Mouse (Mus musculus): ENCODE measurements around the gene Zfp871. TPM values are rescaled to one million over a fixed set of nuclear protein-coding genes. Genes with fewer than 3 reads are reported as not detected.
A peak's percentile ranks its signal among the peaks of the same experiment; 100 is the strongest.

The Zfp871 gene
- polyA plus RNA-seq, 1 experiment, result 68.0 TPM

DNA sequence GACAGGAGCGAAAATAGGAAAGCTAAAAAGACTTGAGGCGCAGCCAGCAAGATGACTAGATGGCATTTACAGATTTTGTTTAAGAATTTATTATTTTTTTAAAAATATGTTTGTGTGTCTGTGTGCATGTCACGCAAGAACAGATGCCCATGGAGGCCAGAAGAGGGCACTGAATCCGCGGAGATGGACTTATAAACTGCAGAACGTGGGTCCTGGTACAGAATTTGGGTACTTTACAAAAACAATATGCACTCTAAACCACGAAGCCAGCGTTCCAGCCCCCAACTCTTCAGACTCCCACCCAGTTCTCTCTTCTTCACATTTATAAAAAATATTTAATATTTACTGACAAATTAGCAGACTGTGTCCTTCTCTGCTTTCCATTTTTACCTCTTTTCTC, 1.2 kb upstream of the Zfp871 start:
- WGBS, result 76% methylated on average over 8 of the region's 8 CpGs
- H3K27ac ChIP-seq (ENCODE audit: insufficient read depth, low read depth, low read length), result no peak overlapping the region
- no peak overlapping the region for H3K4me3 ChIP-seq (ENCODE audit: insufficient read depth, low read depth, low read length)
- TF ChIP-seq POLR2A (IDR thresholded peaks at IDR 0.05; ENCODE audit: insufficient read depth, low read depth, low read length) (no peak), CTCF (IDR thresholded peaks at IDR 0.05; ENCODE audit: insufficient read depth, low read depth, low read length) (no peak)
- H3K4me1 ChIP-seq (ENCODE audit: control insufficient read depth, insufficient read depth, low read length), result 0 out of 2 replicates have a peak, but pooled peaks cover 3% of the 10 kb centered on the region

DNA sequence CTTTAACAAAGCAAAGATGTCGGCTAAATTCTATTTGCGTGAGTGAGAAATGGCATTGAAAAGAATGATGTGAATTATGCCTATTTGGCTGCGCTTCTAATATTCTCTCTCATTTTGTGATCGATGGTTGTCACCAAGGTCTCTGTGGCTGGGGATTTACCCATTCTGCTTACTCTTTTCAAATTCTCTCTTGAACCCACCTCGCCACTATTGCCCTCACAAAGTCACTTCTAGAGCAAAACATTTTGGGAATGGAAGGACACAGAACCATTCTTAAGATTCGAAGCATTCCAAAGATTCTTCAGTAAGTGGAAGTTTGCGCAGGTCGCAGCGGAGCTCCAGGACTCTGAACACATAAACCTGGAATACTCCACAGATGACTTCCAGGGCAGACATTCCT, 489 bp upstream of the Zfp871 start:
- Histone ChIP-seq H3K27ac (ENCODE audit: insufficient read depth, low read depth, low read length) (no peak overlapping the region), H3K4me3 (ENCODE audit: insufficient read depth, low read depth, low read length) (no peak overlapping the region), H3K4me1 (ENCODE audit: control insufficient read depth, insufficient read depth, low read length) (0 out of 2 replicates have a peak, but pooled peaks cover 3% of the 10 kb centered on the region)
- TF ChIP-seq CTCF (IDR thresholded peaks at IDR 0.05; ENCODE audit: insufficient read depth, low read depth, low read length), result no peak
- WGBS, result 7% methylated on average over 9 of the region's 9 CpGs

DNA sequence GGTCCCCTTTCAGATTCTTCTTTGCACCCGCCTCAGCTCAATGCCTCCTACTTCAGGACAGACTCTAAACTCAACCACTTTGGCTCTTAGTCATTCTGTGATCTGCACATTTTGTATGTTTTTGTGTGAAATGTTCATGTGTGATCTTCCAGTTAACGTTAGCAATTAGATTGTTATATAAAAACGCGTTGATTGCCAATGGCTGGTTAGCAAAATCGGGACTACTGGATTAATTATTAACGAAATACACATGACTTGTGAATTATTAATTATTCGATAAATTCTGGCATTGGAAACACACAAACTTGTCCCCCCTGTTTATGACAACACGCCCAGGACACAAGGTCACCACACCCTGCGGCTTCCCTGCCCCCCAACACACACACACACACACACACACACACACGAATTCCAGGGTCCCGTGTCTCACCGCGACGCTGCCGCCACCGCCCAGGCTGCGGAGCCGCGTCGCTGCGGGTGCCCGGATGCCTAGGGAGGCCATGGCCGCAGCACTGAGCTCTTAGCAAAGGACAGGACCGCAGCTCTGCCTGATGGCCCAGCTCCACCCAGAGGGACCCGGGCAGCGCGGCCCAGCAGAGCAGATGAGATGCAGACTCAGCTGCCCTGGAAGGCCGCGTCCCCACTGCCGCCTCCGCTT, 522 bp downstream of the Zfp871 start:
- WGBS, result 1% methylated on average over 31 of the region's 31 CpGs
- Histone ChIP-seq H3K4me1 (ENCODE audit: control insufficient read depth, insufficient read depth, low read length) (0 out of 2 replicates have a peak, but pooled peaks cover 3% of the 10 kb centered on the region), H3K27ac (ENCODE audit: insufficient read depth, low read depth, low read length) (peak overlapping the region; percentile 83), H3K4me3 (ENCODE audit: insufficient read depth, low read depth, low read length) (peak overlapping the region; percentile 78)
- TF ChIP-seq CTCF (IDR thresholded peaks at IDR 0.05; ENCODE audit: insufficient read depth, low read depth, low read length) (no peak), POLR2A (IDR thresholded peaks at IDR 0.05; ENCODE audit: insufficient read depth, low read depth, low read length) (no peak)

DNA sequence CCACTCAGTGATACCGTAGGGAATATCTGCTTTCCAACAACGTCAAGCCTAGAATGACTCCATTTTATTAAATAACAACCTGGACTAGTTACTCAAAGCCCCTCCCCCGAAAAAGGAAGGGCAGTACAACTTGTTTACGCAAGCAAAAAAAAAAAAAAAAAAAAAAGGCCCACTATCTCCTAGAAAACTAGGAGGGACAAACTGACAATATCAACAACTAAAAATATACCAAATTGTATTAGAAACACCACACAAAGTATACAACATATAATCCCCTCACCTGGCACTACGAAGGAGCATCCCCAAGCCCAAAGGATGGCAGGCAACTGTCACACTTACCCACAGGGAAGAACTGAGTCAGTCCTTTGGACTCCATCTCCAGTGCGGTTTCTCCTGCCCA, 1.1 kb downstream of the Zfp871 start:
- 30% methylated on average over 6 of the region's 6 CpGs for WGBS
- TF ChIP-seq CTCF (IDR thresholded peaks at IDR 0.05; ENCODE audit: insufficient read depth, low read depth, low read length) (no peak), POLR2A (IDR thresholded peaks at IDR 0.05; ENCODE audit: insufficient read depth, low read depth, low read length) (no peak)
- Histone ChIP-seq H3K4me1 (ENCODE audit: control insufficient read depth, insufficient read depth, low read length) (0 out of 2 replicates have a peak, but pooled peaks cover 3% of the 10 kb centered on the region), H3K27ac (ENCODE audit: insufficient read depth, low read depth, low read length) (no peak overlapping the region), H3K4me3 (ENCODE audit: insufficient read depth, low read depth, low read length) (peak overlapping the region; percentile 78)

DNA sequence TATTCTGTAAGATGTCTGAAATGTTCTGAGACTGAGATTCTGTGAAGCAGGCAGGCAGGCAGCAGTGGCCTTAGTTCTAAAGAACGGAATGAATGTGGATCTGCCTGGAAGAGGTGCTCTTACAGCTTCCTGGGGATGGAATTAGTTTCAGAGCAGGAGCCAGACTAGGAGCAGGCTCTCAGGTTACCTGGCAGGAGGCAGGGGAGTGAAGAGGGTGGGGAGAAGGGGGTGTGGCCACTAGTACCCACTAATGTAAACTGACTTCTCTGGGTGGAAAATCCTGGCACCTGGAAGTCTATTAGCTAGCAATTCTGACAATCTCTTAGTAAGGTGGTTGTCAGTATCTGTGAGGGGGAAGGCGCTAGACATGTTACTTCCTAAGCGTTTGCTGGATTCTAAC, 2.4 kb downstream of the Zfp871 start:
- 0 out of 2 replicates have a peak, but pooled peaks cover 3% of the 10 kb centered on the region for H3K4me1 ChIP-seq (ENCODE audit: control insufficient read depth, insufficient read depth, low read length)
- WGBS, result 63% methylated on average over 3 of the region's 3 CpGs
- H3K27ac ChIP-seq (ENCODE audit: insufficient read depth, low read depth, low read length), result no peak overlapping the region
- H3K4me3 ChIP-seq (ENCODE audit: insufficient read depth, low read depth, low read length), result no peak overlapping the region
- TF ChIP-seq POLR2A (IDR thresholded peaks at IDR 0.05; ENCODE audit: insufficient read depth, low read depth, low read length) (no peak), CTCF (IDR thresholded peaks at IDR 0.05; ENCODE audit: insufficient read depth, low read depth, low read length) (no peak)

DNA sequence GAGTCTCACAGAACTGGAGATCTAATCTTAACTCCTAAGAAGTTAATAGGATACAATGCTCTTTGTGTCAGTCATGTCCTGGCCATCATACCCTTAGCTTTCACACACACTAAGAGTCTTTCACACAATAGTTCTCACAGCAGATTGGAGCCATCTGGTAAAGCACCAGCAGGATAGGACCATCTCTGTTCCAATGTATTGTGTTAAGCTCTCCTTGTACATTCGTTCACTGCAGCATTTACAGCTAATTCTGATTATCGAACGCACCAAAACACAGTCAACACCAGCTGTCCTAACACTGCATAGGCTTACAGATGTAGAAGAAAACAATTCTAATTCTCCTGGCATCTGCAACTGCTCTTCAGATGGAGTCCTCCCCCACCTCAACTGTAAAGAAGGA, 10.5 kb downstream of the Zfp871 start:
- no peak for TF ChIP-seq CTCF (IDR thresholded peaks at IDR 0.05; ENCODE audit: insufficient read depth, low read depth, low read length)
- no peak for TF ChIP-seq POLR2A (IDR thresholded peaks at IDR 0.05; ENCODE audit: insufficient read depth, low read depth, low read length)
- 83% methylated on average over 3 of the region's 3 CpGs for WGBS
- H3K4me1 ChIP-seq (ENCODE audit: control insufficient read depth, insufficient read depth, low read length), result no peaks in the 10 kb centered on the region
- H3K4me3 ChIP-seq (ENCODE audit: insufficient read depth, low read depth, low read length), result no peak overlapping the region
- H3K27ac ChIP-seq (ENCODE audit: insufficient read depth, low read depth, low read length), result no peak overlapping the region

DNA sequence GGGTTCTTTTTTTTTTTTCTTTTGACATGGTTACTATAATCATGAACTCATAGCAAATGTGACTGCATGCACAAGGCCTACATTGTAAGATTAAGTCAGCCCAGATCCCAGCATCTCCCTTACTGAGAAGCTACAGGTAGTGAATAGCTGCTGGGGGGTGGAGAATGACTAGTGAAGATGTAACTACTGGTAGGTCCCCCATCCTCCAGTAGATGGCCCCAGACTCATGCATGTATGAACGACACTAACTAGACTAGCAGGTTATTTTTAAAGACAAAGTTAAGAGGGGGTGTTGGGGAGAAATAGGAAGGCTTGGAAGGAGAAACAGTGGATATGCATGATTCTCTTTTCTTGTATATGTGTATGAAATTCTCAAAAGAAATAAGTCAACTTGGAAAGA, 16.9 kb downstream of the Zfp871 start:
- Histone ChIP-seq H3K4me3 (ENCODE audit: insufficient read depth, low read depth, low read length) (no peak overlapping the region), H3K27ac (ENCODE audit: insufficient read depth, low read depth, low read length) (no peak overlapping the region), H3K4me1 (ENCODE audit: control insufficient read depth, insufficient read depth, low read length) (no peaks in the 10 kb centered on the region)
- TF ChIP-seq POLR2A (IDR thresholded peaks at IDR 0.05; ENCODE audit: insufficient read depth, low read depth, low read length) (no peak), CTCF (IDR thresholded peaks at IDR 0.05; ENCODE audit: insufficient read depth, low read depth, low read length) (no peak)
- 26% methylated on average over 1 of the region's 1 CpGs for WGBS

DNA sequence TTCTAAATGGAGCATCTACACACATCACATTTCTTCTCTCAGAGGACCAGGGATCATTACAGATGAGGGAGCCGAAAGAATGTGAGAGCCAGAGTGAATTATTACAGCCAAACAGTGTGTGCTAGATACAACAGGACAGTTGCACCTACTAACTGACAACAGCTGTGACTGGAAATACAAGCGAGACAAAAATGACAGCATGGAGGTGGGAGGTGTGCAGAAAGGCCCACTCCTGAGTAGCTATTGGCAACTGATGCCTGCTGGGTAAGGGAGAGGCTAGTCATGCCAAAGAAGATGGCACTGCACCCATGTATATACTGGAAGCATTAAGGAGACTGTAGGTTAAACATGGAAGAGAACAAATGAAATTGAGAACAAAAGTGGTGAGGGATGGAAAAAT, 21.7 kb downstream of the Zfp871 start:
- Histone ChIP-seq H3K4me3 (ENCODE audit: insufficient read depth, low read depth, low read length) (no peak overlapping the region), H3K4me1 (ENCODE audit: control insufficient read depth, insufficient read depth, low read length) (no peaks in the 10 kb centered on the region), H3K27ac (ENCODE audit: insufficient read depth, low read depth, low read length) (no peak overlapping the region)
- 93% methylated on average over 2 of the region's 2 CpGs for WGBS
- TF ChIP-seq CTCF (IDR thresholded peaks at IDR 0.05; ENCODE audit: insufficient read depth, low read depth, low read length), result no peak
- no peak for TF ChIP-seq POLR2A (IDR thresholded peaks at IDR 0.05; ENCODE audit: insufficient read depth, low read depth, low read length)

DNA sequence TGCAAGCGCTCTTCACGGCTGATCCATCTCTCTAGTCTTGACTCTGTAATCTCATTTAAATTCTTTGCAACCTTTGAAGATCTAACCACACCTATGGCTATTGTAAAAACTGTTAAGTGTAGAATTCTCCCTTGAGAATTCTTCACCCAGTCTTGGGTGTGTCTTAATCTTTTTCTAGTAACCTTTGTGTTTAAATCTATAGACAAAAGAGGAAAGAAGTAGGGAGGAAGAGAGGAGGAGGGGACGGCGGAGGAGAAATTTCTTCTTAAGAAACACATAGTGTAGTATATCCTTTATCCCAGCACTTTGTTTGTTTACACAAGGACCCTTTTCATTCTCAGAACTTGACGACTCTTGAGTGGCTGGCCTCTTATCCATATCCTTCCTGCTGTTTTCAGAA, 30.8 kb downstream of the Zfp871 start:
- H3K4me3 ChIP-seq (ENCODE audit: insufficient read depth, low read depth, low read length), result no peak overlapping the region
- 72% methylated on average over 5 of the region's 5 CpGs for WGBS
- H3K4me1 ChIP-seq (ENCODE audit: control insufficient read depth, insufficient read depth, low read length), result peaks cover 7% of the 10 kb centered on the region
- H3K27ac ChIP-seq (ENCODE audit: insufficient read depth, low read depth, low read length), result no peak overlapping the region
- no peak for TF ChIP-seq POLR2A (IDR thresholded peaks at IDR 0.05; ENCODE audit: insufficient read depth, low read depth, low read length)
- no peak for TF ChIP-seq CTCF (IDR thresholded peaks at IDR 0.05; ENCODE audit: insufficient read depth, low read depth, low read length)

Data from olfactory bulb, adult 2 months (tissue).